Mouse (Mus musculus): ENCODE data around the gene Tmem203. TPM values are rescaled to one million over a fixed set of nuclear protein-coding genes. Genes with fewer than 3 reads are reported as not detected.
A peak's percentile ranks its signal among the peaks of the same experiment; 100 is the strongest.

Gene Tmem203
- polyA plus RNA-seq, 1 experiment from 2014 or later, result 20.7 TPM

DNA sequence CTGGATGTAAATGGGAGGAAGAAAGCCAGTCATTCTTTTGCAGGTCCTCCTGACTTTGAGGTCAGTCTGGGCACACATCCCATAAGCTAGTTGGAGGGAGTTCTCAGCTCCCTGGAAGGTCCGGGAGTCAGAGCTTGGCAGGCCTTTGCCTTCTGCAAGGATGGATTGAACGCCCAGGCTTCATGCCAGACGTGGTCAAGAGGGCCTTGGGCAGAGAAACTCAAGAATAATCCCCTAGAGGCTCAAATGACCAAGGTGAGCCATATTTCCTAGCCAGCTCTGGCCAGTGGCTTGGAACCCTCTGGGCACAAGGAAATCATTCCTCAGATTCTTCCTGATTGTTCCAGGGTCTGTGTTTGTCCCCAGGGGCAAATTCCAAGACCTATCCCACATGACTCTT is 9.6 kb downstream of the Tmem203 start:
- ATAC-seq (ENCODE audit: insufficient number of reproducible peaks, insufficient read depth, low FRiP score, low TSS enrichment, low read depth), result no peak
- no peak overlapping the region for H3K4me3 ChIP-seq (replicated peaks)
- H3K4me2 ChIP-seq, result no peak overlapping the region; the same call in 1 of the 2 replicates
- no peak overlapping the region for H3K27ac ChIP-seq
- no peaks in the 10 kb centered on the region for H3K9me3 ChIP-seq
- WGBS, result 81% methylated on average over 3 of the region's 3 CpGs
- peaks cover 20% of the 10 kb centered on the region for H3K36me3 ChIP-seq
- peaks cover 35% of the 10 kb centered on the region for H3K4me1 ChIP-seq (replicated peaks)
- H3K9ac ChIP-seq (replicated peaks), result no peak overlapping the region
- H3K27me3 ChIP-seq, result peaks cover 27% of the 10 kb centered on the region

DNA sequence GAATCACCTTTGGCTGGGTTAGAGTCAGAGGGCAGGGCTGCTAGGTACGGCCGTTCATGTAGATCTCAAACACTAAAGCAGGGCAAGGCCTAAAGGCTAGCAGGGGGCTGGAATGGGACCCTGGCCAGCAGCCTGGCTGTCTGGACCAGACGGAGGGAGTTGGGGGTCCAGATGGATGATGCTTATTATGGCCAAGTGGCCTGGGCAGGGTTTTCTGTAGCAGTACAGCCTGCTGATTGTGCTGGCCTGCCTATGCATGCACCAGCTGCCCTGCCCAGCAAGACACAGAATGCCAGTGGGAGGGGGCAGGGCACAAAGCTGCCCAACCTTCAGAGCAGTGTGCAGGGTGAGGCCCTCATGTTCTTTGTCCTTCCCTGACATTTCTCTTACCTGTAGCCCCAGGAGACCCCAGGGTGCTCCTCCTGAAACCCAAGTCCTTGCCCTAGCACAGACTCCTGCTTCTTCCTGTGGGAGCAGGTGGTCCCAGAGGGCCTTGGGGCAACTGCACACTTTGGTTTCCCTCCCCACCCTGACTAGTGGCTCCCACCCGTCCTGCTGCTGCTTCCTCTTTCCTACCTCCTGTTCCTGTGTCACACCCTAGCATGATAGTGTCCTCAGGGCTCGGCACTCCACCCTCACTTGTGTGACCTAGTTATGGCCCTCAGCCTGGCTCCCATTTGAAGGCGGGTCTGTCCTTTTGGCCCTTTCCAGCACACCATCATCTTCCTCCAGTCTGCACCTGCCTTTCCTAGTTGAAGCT is 10.8 kb downstream of the Tmem203 start:
- H3K4me2 ChIP-seq, result no peak overlapping the region
- no peak for ATAC-seq (ENCODE audit: insufficient number of reproducible peaks, insufficient read depth, low FRiP score, low TSS enrichment, low read depth)
- peaks cover 32% of the 10 kb centered on the region for H3K36me3 ChIP-seq
- H3K27me3 ChIP-seq, result peaks cover 27% of the 10 kb centered on the region
- no peak overlapping the region for H3K4me3 ChIP-seq (replicated peaks)
- peaks cover 38% of the 10 kb centered on the region for H3K4me1 ChIP-seq (replicated peaks)
- no peaks in the 10 kb centered on the region for H3K9me3 ChIP-seq
- H3K9ac ChIP-seq (replicated peaks), result no peak overlapping the region; the same call in 1 of the 2 replicates
- H3K27ac ChIP-seq, result no peak overlapping the region
- 67% methylated on average over 6 of the region's 6 CpGs for WGBS

DNA sequence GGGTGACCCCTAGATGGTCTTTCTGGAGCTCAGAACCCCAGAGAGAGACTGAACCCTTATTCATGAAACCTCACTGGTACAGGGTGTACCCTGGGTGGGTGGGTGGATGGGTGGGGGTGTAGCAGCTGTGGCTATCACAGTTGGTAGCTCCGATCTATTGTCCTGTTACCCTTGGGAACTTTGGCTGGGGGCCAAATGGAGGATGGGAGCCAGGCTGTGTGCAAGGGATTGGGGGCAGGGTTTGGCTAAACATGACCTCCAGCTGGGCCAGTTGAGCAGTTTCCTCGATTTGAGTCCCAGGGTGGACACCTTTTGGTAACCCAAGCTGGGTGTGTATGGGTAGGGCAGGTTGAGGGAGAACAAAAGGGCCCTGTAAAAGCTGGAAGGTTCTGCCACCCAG is 11.5 kb downstream of the Tmem203 start:
- H3K27ac ChIP-seq, result no peak overlapping the region
- peaks cover 33% of the 10 kb centered on the region for H3K36me3 ChIP-seq
- H3K4me2 ChIP-seq, result no peak overlapping the region
- H3K9ac ChIP-seq (replicated peaks), result no peak overlapping the region; the same call in 1 of the 2 replicates
- H3K9me3 ChIP-seq, result no peaks in the 10 kb centered on the region
- H3K27me3 ChIP-seq, result peaks cover 27% of the 10 kb centered on the region
- ATAC-seq (ENCODE audit: insufficient number of reproducible peaks, insufficient read depth, low FRiP score, low TSS enrichment, low read depth), result no peak
- 45% methylated on average over 2 of the region's 2 CpGs for WGBS
- no peak overlapping the region for H3K4me3 ChIP-seq (replicated peaks)
- peaks cover 45% of the 10 kb centered on the region for H3K4me1 ChIP-seq (replicated peaks)

DNA sequence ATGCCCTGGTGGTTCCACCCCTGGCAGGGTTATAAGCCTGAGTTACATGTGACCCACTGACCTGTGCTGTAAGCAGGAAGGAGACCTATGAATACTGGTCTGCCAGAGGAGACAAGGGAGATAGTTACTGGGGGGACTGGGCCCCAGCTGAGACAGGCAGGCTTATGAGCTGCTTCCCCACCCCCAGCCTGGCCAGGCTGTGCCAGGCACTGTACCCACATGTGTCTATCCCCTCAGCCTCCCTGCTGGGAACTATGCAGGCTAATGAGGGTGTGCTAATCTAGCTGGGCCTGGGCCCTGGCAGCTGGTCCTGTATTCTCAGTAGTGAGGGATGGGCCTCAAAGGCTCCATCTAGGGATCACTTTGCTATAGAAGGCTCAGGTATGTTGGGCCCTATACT is 12.0 kb downstream of the Tmem203 start:
- ATAC-seq (ENCODE audit: insufficient number of reproducible peaks, insufficient read depth, low FRiP score, low TSS enrichment, low read depth), result no peak
- Histone ChIP-seq H3K4me3 (replicated peaks) (no peak overlapping the region), H3K4me2 (no peak overlapping the region), H3K9ac (replicated peaks) (no peak overlapping the region; the same call in 1 of the 2 replicates), H3K27ac (no peak overlapping the region), H3K9me3 (no peaks in the 10 kb centered on the region), H3K36me3 (peaks cover 33% of the 10 kb centered on the region), H3K27me3 (peaks cover 27% of the 10 kb centered on the region), H3K4me1 (replicated peaks) (peaks cover 45% of the 10 kb centered on the region)

DNA sequence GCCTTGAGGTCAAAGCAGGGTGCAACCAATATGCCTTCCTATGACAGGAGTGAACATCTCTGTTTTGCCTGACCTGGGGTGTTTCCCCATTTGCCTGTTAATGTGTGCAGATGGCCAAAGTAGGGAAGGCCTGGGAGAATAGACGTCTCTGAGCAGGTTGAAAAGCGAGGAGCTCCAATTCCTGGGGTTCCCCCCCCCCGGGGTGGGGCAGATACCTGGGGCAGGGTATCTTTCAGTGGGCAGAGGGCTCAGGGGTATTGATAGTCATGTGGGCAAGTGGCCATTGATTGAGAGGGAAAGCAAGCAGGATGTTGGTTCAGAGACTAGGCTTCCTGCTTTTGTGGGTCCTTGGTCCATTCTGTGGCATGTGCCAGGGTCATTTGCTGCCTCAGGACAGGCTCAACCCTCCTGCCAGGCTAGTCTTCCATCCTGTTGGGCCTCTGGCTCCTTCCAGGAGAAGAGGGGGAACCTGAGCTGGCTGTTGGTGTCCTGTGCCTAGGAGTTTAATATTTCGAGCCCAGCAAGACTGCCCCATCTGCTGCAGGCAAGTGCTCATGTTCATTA is 12.6 kb downstream of the Tmem203 start:
- 68% methylated on average over 4 of the region's 4 CpGs for WGBS
- H3K4me1 ChIP-seq (replicated peaks), result peaks cover 45% of the 10 kb centered on the region

DNA sequence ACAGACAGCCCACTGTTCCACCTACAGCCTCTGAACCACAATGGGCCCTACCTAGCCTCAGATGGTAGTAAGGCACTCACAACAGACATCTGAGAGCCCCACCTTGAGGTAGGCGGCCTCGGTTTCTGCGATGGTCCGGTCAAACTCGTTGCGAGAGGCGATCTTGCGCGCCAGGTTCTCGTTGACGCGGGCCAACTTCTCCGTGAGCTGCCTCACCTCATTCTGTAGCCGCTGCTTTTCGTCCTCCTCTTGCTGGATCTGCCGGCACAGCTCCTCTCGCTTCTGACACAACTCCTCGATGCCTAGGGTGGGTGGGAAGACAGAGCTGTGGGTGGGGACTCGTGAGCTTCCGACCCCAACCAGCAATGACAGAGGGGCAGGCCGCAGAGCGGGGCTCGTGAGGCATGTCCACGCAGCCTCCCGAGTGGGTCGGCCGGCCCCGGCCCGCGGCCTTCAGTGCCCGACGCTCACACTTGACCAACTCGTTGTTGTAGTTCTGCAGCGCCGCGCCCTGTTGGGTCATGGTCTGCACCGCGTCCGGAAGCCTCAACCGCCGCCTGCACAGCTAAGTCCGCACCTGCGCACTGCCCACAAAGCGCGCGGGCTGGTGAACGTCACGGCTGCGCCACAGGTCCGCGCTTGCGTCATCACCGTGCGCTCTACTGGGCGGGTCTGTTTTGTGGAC is 16.7 kb downstream of the Tmem203 start, which contains the start of the genes Ssna1 and Anapc2:
Gene Ssna1 (minus strand): TSS at position 612 of the 685 bp plus-strand sequence.
Gene Anapc2 (plus strand): TSS at position 652 of the 685 bp plus-strand sequence.
- peak within 1 kb of the TSS; percentile 68 for H3K4me3 ChIP-seq (replicated peaks)
- H3K27ac ChIP-seq, result peak within 1 kb of the TSS; percentile 54
- H3K9ac ChIP-seq (replicated peaks), result peak within 1 kb of the TSS; percentile 84
- no peaks in the 10 kb centered on the region for H3K27me3 ChIP-seq
- ATAC-seq (ENCODE audit: insufficient number of reproducible peaks, insufficient read depth, low FRiP score, low TSS enrichment, low read depth), result peak; percentile 94
- under 1% methylated on average over 55 of the region's 55 CpGs for WGBS
- peak within 1 kb of the TSS; percentile 96 for H3K4me2 ChIP-seq
- no peaks in the 10 kb centered on the region for H3K9me3 ChIP-seq
- H3K36me3 ChIP-seq, result peaks cover 71% of the 10 kb centered on the region
- H3K4me1 ChIP-seq (replicated peaks), result peaks cover 28% of the 10 kb centered on the region

More for the DNA sequence above, 12.6 kb downstream of the Tmem203 start:
- Histone ChIP-seq H3K27me3 (peaks cover 25% of the 10 kb centered on the region), H3K36me3 (peaks cover 33% of the 10 kb centered on the region), H3K4me2 (no peak overlapping the region), H3K9me3 (no peaks in the 10 kb centered on the region), H3K4me3 (replicated peaks) (no peak overlapping the region), H3K9ac (replicated peaks) (no peak overlapping the region), H3K27ac (no peak overlapping the region)
- no peak for ATAC-seq (ENCODE audit: insufficient number of reproducible peaks, insufficient read depth, low FRiP score, low TSS enrichment, low read depth)

DNA sequence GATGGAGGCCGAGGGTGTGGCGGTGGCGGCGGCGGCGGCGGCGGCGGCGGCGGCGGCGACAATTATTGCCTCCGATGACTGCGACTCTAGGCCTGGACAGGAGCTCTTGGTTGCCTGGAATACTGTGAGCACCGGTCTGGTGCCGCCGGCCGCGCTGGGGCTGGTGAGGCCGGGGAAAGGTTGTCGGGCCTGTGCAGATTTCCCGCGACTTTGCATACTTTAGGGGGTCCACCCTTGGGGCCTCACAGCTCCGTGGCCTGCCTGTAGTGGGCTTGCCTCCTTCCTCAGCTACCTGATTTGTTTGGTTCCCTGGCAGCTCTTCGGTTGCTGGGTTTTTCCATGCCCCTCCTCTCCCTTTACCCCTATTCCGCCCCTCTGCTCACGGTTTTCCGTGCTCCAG is 17.3 kb downstream of the Tmem203 start:
- Histone ChIP-seq H3K36me3 (peaks cover 74% of the 10 kb centered on the region), H3K4me2 (peak overlapping the region; percentile 96), H3K9me3 (no peaks in the 10 kb centered on the region), H3K27me3 (no peaks in the 10 kb centered on the region), H3K9ac (replicated peaks) (peak overlapping the region; percentile 76), H3K4me3 (replicated peaks) (peak overlapping the region; percentile 68), H3K27ac (no peak overlapping the region), H3K4me1 (replicated peaks) (peaks cover 23% of the 10 kb centered on the region)
- WGBS, result 1% methylated on average over 29 of the region's 29 CpGs
- peak; percentile 71 for ATAC-seq (ENCODE audit: insufficient number of reproducible peaks, insufficient read depth, low FRiP score, low TSS enrichment, low read depth)

DNA sequence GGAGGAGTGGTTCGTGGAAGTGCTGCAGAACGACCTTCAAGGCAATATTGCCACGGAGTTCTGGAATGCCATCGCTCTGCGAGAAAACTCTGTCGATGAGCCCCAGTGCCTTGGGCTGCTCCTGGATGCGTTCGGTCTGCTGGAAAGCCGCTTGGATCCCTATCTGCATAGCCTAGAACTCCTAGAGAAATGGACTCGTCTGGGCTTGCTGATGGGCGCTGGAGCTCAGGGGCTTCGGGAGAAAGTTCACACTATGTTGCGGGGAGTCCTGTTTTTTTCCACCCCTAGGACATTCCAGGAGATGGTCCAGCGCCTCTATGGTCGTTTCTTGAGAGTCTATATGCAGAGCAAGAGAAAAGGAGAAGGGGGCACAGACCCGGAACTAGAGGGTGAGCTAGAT is 17.8 kb downstream of the Tmem203 start:
- H3K36me3 ChIP-seq, result peaks cover 77% of the 10 kb centered on the region
- H3K9ac ChIP-seq (replicated peaks), result peak overlapping the region; percentile 76
- no peaks in the 10 kb centered on the region for H3K9me3 ChIP-seq
- H3K4me2 ChIP-seq, result peak overlapping the region; percentile 96
- peaks cover 23% of the 10 kb centered on the region for H3K4me1 ChIP-seq (replicated peaks)
- no peak for ATAC-seq (ENCODE audit: insufficient number of reproducible peaks, insufficient read depth, low FRiP score, low TSS enrichment, low read depth)
- WGBS, result 38% methylated on average over 16 of the region's 16 CpGs
- no peak overlapping the region for H3K27ac ChIP-seq
- peak overlapping the region; percentile 68 for H3K4me3 ChIP-seq (replicated peaks)
- H3K27me3 ChIP-seq, result no peaks in the 10 kb centered on the region

DNA sequence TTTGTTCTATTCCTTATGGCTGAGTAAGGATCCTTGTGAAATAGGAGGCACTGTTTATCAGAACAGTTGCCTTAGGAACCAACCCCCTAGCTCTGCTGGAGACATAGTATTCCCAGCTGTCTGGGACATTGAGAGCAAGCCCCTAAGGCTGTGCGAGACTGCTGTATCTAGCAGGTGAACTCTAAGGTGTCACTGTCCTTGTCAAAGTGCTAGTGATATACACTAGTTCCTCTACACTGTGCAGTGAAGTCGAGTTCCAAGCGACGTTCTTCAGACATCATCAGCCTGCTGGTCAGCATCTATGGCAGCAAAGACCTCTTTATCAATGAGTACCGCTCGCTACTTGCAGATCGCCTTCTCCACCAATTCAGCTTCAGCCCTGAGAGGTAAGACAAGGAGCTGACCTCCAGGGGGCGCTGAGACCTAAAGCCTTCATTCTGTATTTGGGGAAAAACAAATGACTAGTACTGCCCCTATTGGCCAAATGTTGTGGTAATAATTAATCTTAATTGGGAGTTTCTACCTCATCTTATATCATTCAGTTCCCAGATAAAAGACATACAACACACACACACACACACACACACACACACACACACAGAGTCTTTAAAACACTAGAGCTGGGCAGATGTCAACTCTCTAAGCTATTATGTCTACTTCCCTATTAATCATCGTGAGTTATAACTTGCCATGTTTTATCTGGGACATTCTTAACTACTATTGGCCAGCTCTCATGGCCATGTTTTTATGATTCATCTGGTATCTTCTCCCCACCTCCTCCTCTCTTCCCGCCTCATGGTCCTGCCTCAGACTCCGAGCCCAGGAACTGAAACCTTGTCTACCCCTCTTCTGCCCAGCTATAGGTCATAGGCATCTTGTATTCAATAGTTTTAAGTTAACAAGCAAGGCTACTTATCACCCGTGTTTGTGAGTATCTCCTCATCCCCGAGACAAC is 24.0 kb downstream of the Tmem203 start:
- Histone ChIP-seq H3K27ac (no peak overlapping the region), H3K4me1 (replicated peaks) (no peaks in the 10 kb centered on the region), H3K4me2 (no peak overlapping the region), H3K27me3 (no peaks in the 10 kb centered on the region), H3K36me3 (peaks cover 98% of the 10 kb centered on the region), H3K9me3 (no peaks in the 10 kb centered on the region), H3K9ac (replicated peaks) (no peak overlapping the region), H3K4me3 (replicated peaks) (no peak overlapping the region)
- no peak for ATAC-seq (ENCODE audit: insufficient number of reproducible peaks, insufficient read depth, low FRiP score, low TSS enrichment, low read depth)
- 66% methylated on average over 13 of the region's 13 CpGs for whole genome bisulfite sequencing

DNA sequence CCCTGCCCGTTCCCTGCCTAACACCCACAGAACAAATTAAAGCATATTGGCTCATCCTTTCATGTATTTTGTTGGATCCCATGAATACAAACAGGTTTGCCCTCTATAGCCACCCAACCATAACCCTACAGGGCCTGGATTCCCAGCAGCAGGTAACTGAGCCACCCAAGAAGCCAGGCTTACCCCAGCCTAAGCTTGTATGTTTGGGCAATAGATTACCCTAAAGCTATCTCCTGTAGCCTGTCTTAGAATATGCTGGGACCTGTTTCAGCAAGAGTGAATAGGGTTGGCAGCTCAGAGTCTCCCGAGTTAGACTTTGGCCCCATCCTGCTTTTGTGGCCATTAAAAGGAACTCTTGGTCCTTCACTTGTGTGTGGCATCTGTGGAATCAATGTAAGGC is 30.3 kb downstream of the Tmem203 start:
- Histone ChIP-seq H3K4me2 (no peak overlapping the region), H3K27ac (no peak overlapping the region), H3K27me3 (peaks cover 44% of the 10 kb centered on the region), H3K36me3 (peaks cover 57% of the 10 kb centered on the region), H3K9me3 (no peaks in the 10 kb centered on the region), H3K4me3 (replicated peaks) (no peak overlapping the region), H3K4me1 (replicated peaks) (peaks cover 8% of the 10 kb centered on the region; the same call in 1 of the 2 replicates), H3K9ac (replicated peaks) (no peak overlapping the region)
- ATAC-seq (ENCODE audit: insufficient number of reproducible peaks, insufficient read depth, low FRiP score, low TSS enrichment, low read depth), result no peak
- WGBS, result 89% methylated on average over 2 of the region's 2 CpGs

Measured in limb, embryonic 12.5 days (tissue).